Mouse (Mus musculus) heart, adult 2 months (tissue): Measurements from ENCODE around the gene Gm3591.
"Not testable (repeated sequence)": the region's sequence is repeated elsewhere in the genome, so short reads cannot be mapped to it uniquely, and the experiment has no call there.

ENCODE experiments used
- CTCF ChIP-seq: fragments of 200-600 bp; IDR thresholded peaks from 2 replicates; pipeline ENCODE4 v1.8.1; 2022; ENCODE audit warnings: antibody characterized with exemption, mild to moderate bottlenecking, moderate library complexity
- EP300 ChIP-seq: fragments of 200-500 bp; IDR thresholded peaks from 2 replicates; pipeline ENCODE4 v1.6.1; 2011; ENCODE audit warnings: low read depth, low read length, control low read depth; ENCODE audit not compliant: insufficient read depth

DNA sequence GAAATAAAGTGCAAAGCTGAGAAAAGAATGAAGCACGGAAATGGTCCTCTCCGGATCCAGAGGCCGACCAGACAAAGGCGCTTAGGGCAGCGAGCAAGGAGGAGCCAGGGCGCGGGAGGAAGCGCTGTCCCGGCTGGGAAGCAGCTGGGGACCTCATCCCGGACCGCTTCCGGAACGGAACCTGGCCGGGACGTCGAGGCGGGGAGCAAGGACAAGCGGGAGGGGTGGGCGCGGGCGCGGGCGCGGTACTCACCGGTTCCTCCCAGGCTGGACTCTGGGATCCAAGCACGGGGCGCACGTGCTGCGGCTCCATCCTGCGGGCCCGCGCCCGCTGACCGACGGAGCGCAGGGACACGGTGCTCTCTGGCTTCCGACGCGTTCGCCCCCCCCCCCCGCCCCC lies 14.5 kb upstream of the Gm3591 start:
- TF ChIP-seq EP300, CTCF: not testable (repeated sequence)
